Mouse (Mus musculus): ENCODE measurements around the gene Med15. TPM values are rescaled to one million over a fixed set of nuclear protein-coding genes. Genes with fewer than 3 reads are reported as not detected.
A peak's percentile ranks its signal among the peaks of the same experiment; 100 is the strongest.
"Not testable (repeated sequence)": the region's sequence is repeated elsewhere in the genome, so short reads cannot be mapped to it uniquely, and the experiment has no call there.

The Med15 gene
- total and polyA plus RNA-seq, 2 experiments from 2014 or later = 18.6 to 40.2 TPM

- Histone ChIP-seq H3K27ac (ENCODE audit: low read depth) (no peak overlapping the region), H3K27me3 (ENCODE audit: control insufficient read depth, insufficient read depth, low read length) (no peaks in the 10 kb centered on the region), H3K9me3 (replicated peaks; ENCODE audit: control insufficient read depth, low read length) (no peaks in the 10 kb centered on the region), H3K4me3 (ENCODE audit: low read depth, low read length) (no peak overlapping the region), H3K4me2 (ENCODE audit: low read depth, low read length) (no peak overlapping the region), H3K36me3 (replicated peaks; ENCODE audit: control insufficient read depth, insufficient read depth, low read length) (peaks cover 41% of the 10 kb centered on the region), H3K9ac (replicated peaks; ENCODE audit: low read depth, low read length) (no peak overlapping the region), H3K4me1 (ENCODE audit: control insufficient read depth, insufficient read depth) (peaks cover 4% of the 10 kb centered on the region; the same call in 1 of the 2 replicates)
- ATAC-seq (ENCODE audit: insufficient read depth, low read depth) = no peak
- 91% methylated on average over 1 of the region's 1 CpGs for WGBS
- TF ChIP-seq EP300 (IDR thresholded peaks at IDR 0.05; ENCODE audit: low read depth) = no peak
- TF ChIP-seq CTCF (IDR thresholded peaks at IDR 0.05; ENCODE audit: low read depth) = no peak
- DNase-seq (ENCODE audit: low spot score) = no peak
Measured at GRCm38 (mm10) chr16:17621936-17622335, 110.8 kb downstream of the Med15 start.

- no peak for TF ChIP-seq EP300 (IDR thresholded peaks at IDR 0.05; ENCODE audit: low read depth)
- no peak for TF ChIP-seq CTCF (IDR thresholded peaks at IDR 0.05; ENCODE audit: low read depth)
- Histone ChIP-seq H3K27me3 (ENCODE audit: control insufficient read depth, insufficient read depth, low read length) (no peaks in the 10 kb centered on the region), H3K9me3 (replicated peaks; ENCODE audit: control insufficient read depth, low read length) (no peaks in the 10 kb centered on the region), H3K36me3 (replicated peaks; ENCODE audit: control insufficient read depth, insufficient read depth, low read length) (peaks cover 23% of the 10 kb centered on the region; the same call in 1 of the 2 replicates), H3K27ac (ENCODE audit: low read depth) (no peak within 1 kb of the TSS), H3K4me1 (ENCODE audit: control insufficient read depth, insufficient read depth) (peaks cover 4% of the 10 kb centered on the region; the same call in 1 of the 2 replicates), H3K4me3 (ENCODE audit: low read depth, low read length) (peak within 1 kb of the TSS; percentile 96), H3K9ac (replicated peaks; ENCODE audit: low read depth, low read length) (peak within 1 kb of the TSS; percentile 90), H3K4me2 (ENCODE audit: low read depth, low read length) (peak within 1 kb of the TSS; percentile 87)
- WGBS = 2% methylated on average over 60 of the region's 60 CpGs
- peak; percentile 47 for DNase-seq (ENCODE audit: low spot score)
- peak; percentile 64 for ATAC-seq (ENCODE audit: insufficient read depth, low read depth)
Measured at GRCm38 (mm10) chr16:17619198-17620105, 113.2 kb downstream of the Med15 start, which contains the start of gene Smpd4. TSS of gene Smpd4 (plus strand) at chr16:17619354.

- ATAC-seq (ENCODE audit: insufficient read depth, low read depth) (peak; percentile 33; the same call in 1 of the 2 replicates), DNase-seq (ENCODE audit: low spot score) (no peak)
- H3K4me2 ChIP-seq (ENCODE audit: low read depth, low read length) = no peak overlapping the region
- H3K27ac ChIP-seq (ENCODE audit: low read depth) = no peak overlapping the region
- no peaks in the 10 kb centered on the region for H3K27me3 ChIP-seq (ENCODE audit: control insufficient read depth, insufficient read depth, low read length)
- H3K9ac ChIP-seq (replicated peaks; ENCODE audit: low read depth, low read length) = no peak overlapping the region
- no peak overlapping the region for H3K4me3 ChIP-seq (ENCODE audit: low read depth, low read length)
- no peaks in the 10 kb centered on the region for H3K9me3 ChIP-seq (replicated peaks; ENCODE audit: control insufficient read depth, low read length)
- H3K36me3 ChIP-seq (replicated peaks; ENCODE audit: control insufficient read depth, insufficient read depth, low read length) = peaks cover 13% of the 10 kb centered on the region; the same call in 1 of the 2 replicates
- 11% methylated on average over 13 of the region's 13 CpGs for WGBS
- TF ChIP-seq CTCF (IDR thresholded peaks at IDR 0.05; ENCODE audit: low read depth) (peak; percentile 64), EP300 (IDR thresholded peaks at IDR 0.05; ENCODE audit: low read depth) (no peak)
- H3K4me1 ChIP-seq (ENCODE audit: control insufficient read depth, insufficient read depth) = peaks cover 4% of the 10 kb centered on the region; the same call in 1 of the 2 replicates
Measured at GRCm38 (mm10) chr16:17617922-17618565, 114.6 kb downstream of the Med15 start.

GRCm38 (mm10) chr16:17616212-17616611, 116.5 kb downstream of the Med15 start:
- H3K4me3 ChIP-seq (ENCODE audit: low read depth, low read length) = no peak overlapping the region
- ATAC-seq (ENCODE audit: insufficient read depth, low read depth) = no peak
- no peak overlapping the region for H3K27ac ChIP-seq (ENCODE audit: low read depth)
- H3K27me3 ChIP-seq (ENCODE audit: control insufficient read depth, insufficient read depth, low read length) = no peaks in the 10 kb centered on the region
- H3K9ac ChIP-seq (replicated peaks; ENCODE audit: low read depth, low read length) = no peak overlapping the region
- DNase-seq (ENCODE audit: low spot score) = no peak
- peaks cover 4% of the 10 kb centered on the region; the same call in 1 of the 2 replicates for H3K4me1 ChIP-seq (ENCODE audit: control insufficient read depth, insufficient read depth)
- no peaks in the 10 kb centered on the region for H3K36me3 ChIP-seq (replicated peaks; ENCODE audit: control insufficient read depth, insufficient read depth, low read length)
- TF ChIP-seq CTCF (IDR thresholded peaks at IDR 0.05; ENCODE audit: low read depth) (no peak), EP300 (IDR thresholded peaks at IDR 0.05; ENCODE audit: low read depth) (no peak)
- H3K9me3 ChIP-seq (replicated peaks; ENCODE audit: control insufficient read depth, low read length) = no peaks in the 10 kb centered on the region
- no peak overlapping the region for H3K4me2 ChIP-seq (ENCODE audit: low read depth, low read length)
- WGBS = 73% methylated on average over 5 of the region's 5 CpGs

GRCm38 (mm10) chr16:17614740-17615139, 118.0 kb downstream of the Med15 start:
- WGBS = 81% methylated on average over 6 of the region's 6 CpGs

More at GRCm38 (mm10) chr16:17614740-17615139, 118.0 kb downstream of the Med15 start:
- not testable (repeated sequence) for H3K27ac ChIP-seq (ENCODE audit: low read depth); H3K4me3 ChIP-seq (ENCODE audit: low read depth, low read length); DNase-seq (ENCODE audit: low spot score); H3K27me3 ChIP-seq (ENCODE audit: control insufficient read depth, insufficient read depth, low read length); H3K9me3 ChIP-seq (replicated peaks; ENCODE audit: control insufficient read depth, low read length); H3K4me1 ChIP-seq (ENCODE audit: control insufficient read depth, insufficient read depth); H3K36me3 ChIP-seq (replicated peaks; ENCODE audit: control insufficient read depth, insufficient read depth, low read length); H3K9ac ChIP-seq (replicated peaks; ENCODE audit: low read depth, low read length); H3K4me2 ChIP-seq (ENCODE audit: low read depth, low read length); ATAC-seq (ENCODE audit: insufficient read depth, low read depth)
- peak; percentile 59 for TF ChIP-seq CTCF (IDR thresholded peaks at IDR 0.05; ENCODE audit: low read depth)
